Mouse (Mus musculus) embryonic fibroblast, embryonic 13.5 days (primary cell): ENCODE data around the gene Kcnt1.

Source experiments
- CTCF ChIP-seq: IDR thresholded peaks from 2 replicates; pipeline ENCODE4 v1.5.1; 2011; ENCODE audit warnings: mild to moderate bottlenecking, control low read depth, low read length, moderate library complexity, borderline replicate concordance; ENCODE audit not compliant: insufficient read depth
- POLR2A ChIP-seq: IDR thresholded peaks from 2 replicates; pipeline ENCODE4 v1.6.1; 2011; ENCODE audit warnings: low read depth, mild to moderate bottlenecking, control low read depth, low read length, moderate library complexity

- TF ChIP-seq CTCF (no peak), POLR2A (no peak)
Observed at GRCm38 (mm10) chr2:25862696-25863270, 751 bp upstream of the Kcnt1 start.
